Mouse (Mus musculus): Measurements from ENCODE around the gene Prom1.

Gene Prom1

GRCm38 (mm10) chr5:43976821-43977561 lies 124.8 kb downstream of the Prom1 start:
- in situ Hi-C loops (cut with MboI, MseI), result no loop called here

GRCm38 (mm10) chr5:43974166-43974565 lies 127.7 kb downstream of the Prom1 start:
- in situ Hi-C loops (cut with MboI, MseI), result no loop called here

DNA sequence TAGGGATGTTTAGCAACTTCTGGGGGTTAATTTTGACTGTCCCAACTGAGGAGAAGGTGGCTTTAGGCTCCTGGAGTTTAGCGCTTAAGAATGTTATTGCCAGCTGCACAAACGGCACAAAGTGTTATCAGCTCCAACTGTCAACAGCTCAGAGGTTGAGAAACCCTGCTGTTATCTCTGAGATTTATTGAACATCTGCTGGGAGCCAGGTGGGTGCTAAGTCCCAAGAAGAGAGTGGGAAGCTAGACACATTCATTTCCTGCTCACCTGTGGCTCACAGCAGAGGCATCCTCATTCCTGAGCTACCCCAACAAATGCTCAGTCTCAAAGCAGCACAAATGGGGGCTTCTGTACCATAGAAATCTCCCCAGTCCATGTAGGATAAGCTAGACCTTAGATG lies 130.7 kb downstream of the Prom1 start:
- in situ Hi-C loops (cut with MboI, MseI), result no loop called here

DNA sequence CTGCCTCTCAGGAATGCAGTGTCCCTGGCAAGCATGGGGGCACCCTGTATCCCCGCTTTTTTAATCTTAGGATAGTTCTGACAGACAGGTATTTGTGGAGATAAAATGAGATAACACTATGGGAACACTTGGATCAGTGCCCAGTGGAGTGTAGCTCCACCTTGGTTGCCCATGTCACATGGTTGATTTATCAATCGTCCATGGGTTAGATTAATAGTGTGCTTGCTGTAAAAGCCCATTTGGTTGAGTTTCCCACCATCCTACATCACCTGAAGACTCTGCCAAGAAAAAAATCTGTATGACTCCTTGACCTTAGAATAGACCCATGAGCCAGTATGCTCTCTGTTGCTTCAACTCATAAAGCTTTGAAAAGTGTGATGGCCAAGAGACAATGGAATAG lies 131.3 kb downstream of the Prom1 start:
- in situ Hi-C loops (cut with MboI, MseI), result no loop called here

DNA sequence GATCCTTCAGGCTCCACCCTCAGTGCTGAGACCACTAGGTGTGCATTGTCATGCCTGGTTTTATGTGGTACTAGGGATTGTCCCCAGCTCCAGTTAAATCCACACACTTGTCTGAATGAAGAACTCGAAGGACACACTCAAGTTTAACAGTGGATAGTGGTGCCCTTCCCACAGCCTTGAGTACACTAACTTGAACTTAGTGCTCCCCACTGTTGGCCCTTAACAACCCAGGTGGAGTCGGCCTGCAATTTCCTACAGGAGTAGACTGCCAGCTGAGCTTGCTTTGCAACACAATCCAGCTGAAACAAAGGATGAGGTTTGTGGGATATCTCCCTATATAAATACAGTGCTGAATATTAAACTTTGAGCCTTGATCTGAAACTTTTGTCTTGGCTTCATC lies 133.2 kb downstream of the Prom1 start:
- in situ Hi-C loops (cut with MboI, MseI), result no loop called here

DNA sequence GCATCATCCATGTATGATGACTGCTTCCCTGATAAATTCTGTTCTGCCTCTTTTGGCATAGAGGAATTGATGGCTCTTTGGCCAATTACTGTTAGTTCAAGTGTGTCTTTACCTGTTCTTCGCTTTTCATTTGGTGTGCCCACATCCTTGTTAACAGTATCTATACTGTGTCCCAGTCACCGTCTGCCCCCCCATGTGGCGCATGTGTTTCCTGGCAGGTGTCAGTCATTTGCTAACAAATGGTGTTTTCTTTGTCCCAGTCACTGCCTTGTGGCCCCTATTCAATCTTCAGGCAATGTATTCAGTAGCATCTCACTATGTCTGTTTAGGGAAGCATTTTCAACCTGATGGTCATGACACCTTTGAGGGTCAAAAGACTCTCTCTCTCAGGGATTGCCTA lies 140.8 kb downstream of the Prom1 start:
- in situ Hi-C loops (cut with MboI, MseI), result no loop called here

- in situ Hi-C loops (cut with MboI, MseI), result no loop called here
Observed at GRCm38 (mm10) chr5:43959884-43960440, 141.9 kb downstream of the Prom1 start.

- in situ Hi-C loops (cut with MboI, MseI), result no loop called here
Observed at GRCm38 (mm10) chr5:43953241-43953640, 148.6 kb downstream of the Prom1 start.

DNA sequence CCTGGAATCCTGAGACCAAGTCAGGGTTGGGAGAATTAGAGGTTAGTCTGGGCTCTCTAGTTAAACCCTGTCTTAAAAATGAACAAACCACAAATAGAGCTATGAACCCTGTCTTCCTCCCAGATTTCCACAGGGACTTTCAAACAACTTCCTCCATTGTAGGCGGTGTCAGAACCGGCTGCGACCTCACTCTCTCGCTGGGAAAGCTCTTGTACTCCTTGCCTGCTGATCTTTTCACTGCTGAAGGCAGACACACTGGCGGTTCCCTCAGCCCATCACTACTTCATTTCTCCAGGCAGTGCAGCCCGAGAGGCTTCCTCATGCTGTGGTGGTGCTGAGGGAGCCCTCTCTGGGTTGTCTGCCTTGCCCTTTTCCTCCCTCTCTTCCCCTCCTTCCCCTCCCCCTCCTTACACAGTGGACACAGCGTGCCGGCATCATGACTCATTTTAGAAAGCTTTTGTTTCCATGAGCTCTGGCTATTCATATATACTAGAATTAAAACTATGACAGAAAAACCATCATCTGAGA lies 153.0 kb downstream of the Prom1 start:
- in situ Hi-C loops (cut with MboI, MseI), result loop anchor here (5.0 kb wide), 1 partner anchor 308 kb away; no protein-coding TSS in a partner anchor

DNA sequence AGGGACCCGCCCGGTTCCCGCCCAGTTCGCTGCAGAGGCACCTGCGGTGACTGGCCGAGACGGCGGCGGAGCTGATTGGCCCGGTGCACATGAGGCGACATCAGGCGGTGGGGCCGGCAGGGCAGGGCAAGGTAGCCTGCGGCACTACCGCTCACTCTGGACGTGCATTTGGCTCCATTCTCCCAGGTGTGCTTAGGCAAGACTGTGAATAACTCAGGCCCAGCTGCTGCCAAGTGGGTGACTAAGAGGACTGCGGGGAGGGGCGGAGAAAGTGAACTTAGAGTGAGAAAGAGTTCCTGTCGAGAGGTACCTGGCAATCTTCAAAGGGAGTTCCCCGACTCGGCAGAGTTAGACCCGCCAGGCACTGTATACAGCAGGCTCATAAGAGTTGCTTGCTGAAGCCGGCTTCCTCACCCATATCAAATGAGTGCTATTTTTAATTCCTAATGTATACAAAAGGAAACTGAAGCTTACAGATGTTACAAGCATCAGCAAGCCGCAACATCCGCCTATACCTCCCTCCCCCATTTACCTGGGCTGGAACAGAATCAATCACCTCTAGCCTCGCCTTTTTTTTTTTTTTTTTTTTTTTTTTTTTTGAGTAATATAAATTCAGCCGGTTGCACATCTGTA lies 153.6 kb downstream of the Prom1 start:
- in situ Hi-C loops (cut with MboI, MseI), result loop anchor here (5.0 kb wide), 1 partner anchor 309 kb away; no protein-coding TSS in a partner anchor

DNA sequence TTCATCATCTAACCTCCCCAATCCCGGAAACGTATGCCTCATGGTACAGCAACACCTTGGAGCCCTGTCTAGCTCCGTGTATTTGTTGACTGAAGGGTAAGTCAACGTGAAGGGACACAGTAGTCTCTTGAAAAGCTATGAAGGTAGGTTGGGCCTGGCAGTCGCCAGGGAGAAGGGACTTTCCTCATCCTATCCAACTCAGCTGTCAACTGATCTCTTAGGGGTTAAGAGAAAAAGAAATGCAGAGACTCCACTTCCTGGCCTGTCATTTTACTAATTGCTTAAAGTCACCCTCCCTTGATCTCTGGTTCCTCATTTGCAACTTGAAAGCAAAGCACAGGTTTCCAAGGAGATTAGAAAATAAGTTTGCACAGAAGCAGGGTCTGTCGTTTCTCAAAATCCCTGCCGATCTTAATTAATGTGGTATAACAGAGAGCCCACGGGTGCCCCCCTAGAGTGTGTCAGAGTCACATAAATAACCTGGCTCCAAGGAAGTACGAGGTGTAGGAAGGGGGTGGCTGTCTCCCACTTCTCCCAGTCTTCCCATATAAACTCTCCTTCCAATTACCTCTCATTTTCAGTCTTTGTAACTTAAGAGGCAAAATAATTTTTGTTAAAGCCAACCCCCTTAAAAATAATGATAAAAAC lies 154.4 kb downstream of the Prom1 start:
- in situ Hi-C loops (cut with MboI, MseI), result loop anchor here (5.0 kb wide), 1 partner anchor 310 kb away; no protein-coding TSS in a partner anchor

Measured in T-helper 1 cell (primary cell).